Mouse (Mus musculus): ENCODE results near the gene Rab20.
A peak's percentile ranks its signal among the peaks of the same experiment; 100 is the strongest.

Gene Rab20

DNA sequence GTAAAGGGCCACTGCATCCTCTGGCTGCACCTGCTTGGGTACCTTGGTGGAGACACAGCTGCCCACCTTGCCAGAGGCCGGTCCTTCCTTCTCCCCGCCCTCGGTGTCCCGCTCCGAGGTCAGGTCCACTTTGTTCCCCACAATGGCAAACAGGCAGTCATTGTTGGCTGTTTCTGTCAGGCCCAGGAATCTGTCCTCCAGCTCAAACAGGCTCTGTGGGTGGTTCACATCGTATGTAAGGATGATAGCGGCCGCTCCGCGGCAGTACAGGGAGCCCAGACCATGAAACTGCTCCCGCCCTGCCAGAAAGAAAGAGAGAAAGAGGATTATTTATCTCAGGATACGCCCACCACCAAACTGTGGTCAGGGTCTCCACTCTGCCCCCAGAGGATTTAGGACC lies 24.3 kb downstream of the Rab20 start:
- no peak for DNase-seq (ENCODE audit: low read depth)

- peak; percentile 25 for DNase-seq (ENCODE audit: low read depth)
Observed at GRCm38 (mm10) chr8:11452974-11453373, 25.5 kb downstream of the Rab20 start.

DNA sequence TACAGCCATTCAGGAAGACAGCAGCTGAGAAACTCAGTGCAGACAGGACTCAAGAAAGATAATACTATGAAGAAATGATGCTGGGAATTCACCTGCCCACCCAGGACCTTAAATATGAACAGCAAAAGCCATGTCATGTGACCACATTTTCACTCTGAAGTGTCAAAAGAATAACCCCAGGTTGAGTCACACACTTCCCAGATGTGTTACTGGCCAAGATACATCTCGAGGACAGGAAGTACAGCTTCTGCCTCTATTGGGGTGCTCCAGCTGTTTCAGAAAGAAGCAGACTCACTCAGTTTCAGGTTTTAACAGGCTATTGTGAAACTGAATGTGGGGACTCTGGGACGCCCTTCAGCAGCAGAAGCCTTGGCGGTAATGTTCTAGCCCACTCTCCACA lies 26.0 kb downstream of the Rab20 start:
- DNase-seq (ENCODE audit: low read depth): peak; percentile 29

- DNase-seq (ENCODE audit: low read depth): no peak
Observed at GRCm38 (mm10) chr8:11452152-11452551, 26.4 kb downstream of the Rab20 start.

DNA sequence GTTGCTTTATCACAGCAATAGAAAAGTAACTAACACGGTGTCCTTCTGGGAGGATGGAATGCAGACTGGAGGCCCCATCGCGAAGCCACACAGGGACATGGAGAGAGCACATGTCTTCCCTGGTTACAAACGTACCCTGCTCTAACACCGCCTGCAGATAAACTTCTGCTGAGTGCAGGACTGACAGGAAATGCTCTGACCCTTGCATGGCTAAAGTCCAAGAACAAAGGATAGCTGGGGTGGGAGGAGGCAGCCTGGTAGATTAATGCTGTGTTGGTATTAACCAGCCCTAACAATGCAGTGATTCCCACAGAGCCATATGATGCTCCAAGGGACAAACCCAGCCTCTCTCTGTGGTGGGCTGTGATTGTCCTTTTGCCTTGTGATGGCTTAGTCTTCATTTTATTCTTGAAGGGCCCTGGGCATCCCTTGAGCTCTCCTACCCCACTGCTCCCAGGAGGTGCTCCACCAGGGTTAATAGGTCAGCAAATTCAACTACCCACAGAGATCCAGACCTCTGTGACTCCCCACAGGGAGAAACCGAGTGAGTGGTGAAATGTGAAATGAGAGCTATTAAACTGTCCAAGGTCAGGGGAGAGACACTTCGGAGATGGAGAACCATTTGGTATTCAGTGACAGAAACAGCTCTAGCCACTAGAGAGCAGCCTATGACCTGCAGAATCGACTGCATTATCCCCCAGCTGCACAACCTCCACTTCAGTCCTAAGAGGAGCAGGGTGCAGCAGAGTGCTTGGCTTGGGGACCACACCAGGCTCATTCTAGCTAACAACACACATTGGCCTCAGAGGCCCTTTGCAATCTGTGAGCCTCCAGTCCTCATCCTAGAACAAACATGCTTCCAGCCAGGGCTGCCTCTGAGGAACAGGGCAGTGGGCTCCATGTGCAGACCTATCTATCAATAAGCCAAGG lies 28.1 kb downstream of the Rab20 start:
- peak; percentile 66 for DNase-seq (ENCODE audit: low read depth)

GRCm38 (mm10) chr8:11447910-11448570 lies 30.5 kb downstream of the Rab20 start:
- DNase-seq (ENCODE audit: low read depth): no peak

DNA sequence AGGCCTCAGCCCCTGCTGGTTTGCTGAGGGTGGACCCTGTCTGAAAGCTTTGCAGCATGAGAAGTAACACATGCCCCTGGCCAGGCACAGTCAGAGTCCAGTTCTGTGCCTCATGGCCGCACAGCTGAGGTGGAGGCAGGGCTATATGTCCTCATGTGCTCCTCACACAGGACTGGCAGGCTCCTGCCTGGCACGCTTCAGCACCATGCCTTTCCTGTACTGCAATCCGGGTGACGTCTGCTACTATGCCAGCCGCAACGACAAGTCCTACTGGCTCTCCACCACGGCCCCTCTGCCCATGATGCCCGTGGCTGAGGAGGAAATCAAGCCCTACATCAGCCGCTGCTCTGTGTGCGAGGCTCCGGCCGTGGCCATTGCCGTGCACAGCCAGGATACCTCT lies 32.7 kb downstream of the Rab20 start:
- DNase-seq (ENCODE audit: low read depth): no peak

DNA sequence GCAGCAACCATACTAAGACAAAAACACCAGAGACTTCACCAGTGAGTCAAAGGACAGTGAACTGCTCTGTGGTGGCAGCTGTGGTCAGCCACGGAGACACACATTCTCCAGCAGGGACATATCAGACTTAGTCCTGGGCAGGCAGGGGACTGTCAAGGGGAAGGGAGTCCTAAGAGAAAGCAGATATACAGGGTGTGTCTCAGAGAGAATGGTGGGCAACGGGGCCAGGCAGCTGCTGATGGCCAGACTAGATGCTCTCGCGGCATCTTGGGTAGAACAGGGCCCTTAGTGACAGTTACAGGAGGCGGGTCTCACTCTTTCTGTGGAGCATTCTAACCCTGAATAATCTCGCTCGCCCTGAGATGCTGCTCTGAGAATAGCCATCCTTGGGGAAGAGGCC lies 34.3 kb downstream of the Rab20 start:
- no peak for DNase-seq (ENCODE audit: low read depth)

- no peak for DNase-seq (ENCODE audit: low read depth)
Observed at GRCm38 (mm10) chr8:11443611-11444010, 34.9 kb downstream of the Rab20 start.

DNA sequence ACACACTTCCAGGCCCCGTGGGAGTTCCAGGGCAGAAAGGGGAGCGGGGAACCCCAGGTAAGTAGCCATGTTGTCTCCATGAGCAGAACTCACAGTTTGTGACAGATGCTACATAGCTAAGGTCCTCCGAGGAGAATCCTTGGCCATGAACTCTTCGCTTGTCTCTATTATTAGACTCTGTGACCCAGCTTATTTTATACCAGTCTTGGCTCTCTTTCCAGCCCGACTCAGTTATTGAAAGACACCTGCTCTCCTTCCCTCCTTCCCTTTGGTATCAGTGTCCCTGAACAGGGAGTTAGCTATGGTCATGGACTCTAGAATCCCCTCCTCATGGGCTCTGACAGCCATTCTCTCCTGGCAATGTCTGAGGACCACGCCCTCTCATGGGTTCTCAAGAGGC lies 37.2 kb downstream of the Rab20 start:
- no peak for DNase-seq (ENCODE audit: low read depth)

GRCm38 (mm10) chr8:11437862-11438261 lies 40.6 kb downstream of the Rab20 start:
- DNase-seq (ENCODE audit: low read depth): no peak

DNA sequence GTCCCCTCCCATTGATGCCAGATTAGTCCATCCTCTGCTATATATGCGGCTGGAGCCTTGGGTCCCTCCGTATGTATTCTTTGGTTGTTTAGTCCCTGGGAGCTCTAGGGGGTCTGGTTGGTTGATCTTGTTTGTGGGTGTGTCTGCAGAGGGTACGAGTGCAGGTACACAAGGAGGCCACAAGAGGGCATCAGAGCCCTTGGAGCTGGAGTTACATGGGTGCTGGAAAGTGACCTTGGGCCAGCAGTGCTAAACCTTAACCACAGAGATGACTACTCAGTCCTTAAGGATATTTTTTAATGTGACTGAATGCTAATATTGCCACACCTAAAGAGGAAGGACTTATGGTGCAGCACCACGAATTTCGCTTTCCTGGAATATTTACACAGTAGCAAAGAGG lies 47.8 kb downstream of the Rab20 start:
- DNase-seq (ENCODE audit: low read depth): peak; percentile 46

DNA sequence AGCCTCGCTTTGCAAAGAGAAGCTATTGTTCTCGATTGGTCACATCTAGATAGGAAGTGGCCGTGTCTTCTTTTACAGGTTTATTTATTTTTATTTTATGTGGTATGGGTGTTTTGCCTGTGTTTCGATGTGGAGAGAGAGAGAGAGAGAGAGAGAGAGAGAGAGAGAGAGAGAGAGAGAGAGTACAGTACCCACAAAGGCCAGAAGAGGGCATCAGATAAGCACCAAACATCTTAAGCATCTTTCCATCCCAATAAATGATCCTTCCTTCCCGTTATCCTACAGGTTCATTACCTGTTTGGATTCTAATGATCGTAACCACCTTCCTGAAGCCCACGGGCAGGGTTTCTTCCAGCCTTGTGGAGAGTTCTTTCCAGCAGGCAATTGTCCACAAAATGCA lies 55.4 kb downstream of the Rab20 start:
- peak; percentile 36 for DNase-seq (ENCODE audit: low read depth)

- DNase-seq (ENCODE audit: low read depth): peak; percentile 72
Observed at GRCm38 (mm10) chr8:11421968-11422367, 56.5 kb downstream of the Rab20 start.

- peak; percentile 71 for DNase-seq (ENCODE audit: low read depth)
Observed at GRCm38 (mm10) chr8:11421105-11421504, 57.4 kb downstream of the Rab20 start.

DNA sequence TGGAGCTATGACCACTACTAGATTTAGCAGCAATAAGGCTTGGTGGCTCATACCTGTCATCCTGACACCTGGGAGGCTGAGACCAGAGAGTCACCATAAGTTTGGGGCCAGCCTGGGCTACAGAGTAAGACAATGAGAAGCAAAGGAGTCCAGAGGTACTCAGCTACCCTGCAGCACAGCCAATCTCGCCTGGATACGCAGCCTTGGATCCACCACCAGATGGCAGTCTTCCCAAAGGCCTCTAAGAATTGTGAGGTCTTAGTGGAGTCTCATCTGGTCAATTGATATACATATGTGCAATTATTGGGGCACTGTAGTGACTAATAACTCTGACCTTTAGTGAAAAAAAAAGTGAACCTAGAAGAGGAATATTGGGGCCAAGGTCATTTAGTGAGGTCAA lies 58.9 kb downstream of the Rab20 start:
- peak; percentile 79 for DNase-seq (ENCODE audit: low read depth)

DNA sequence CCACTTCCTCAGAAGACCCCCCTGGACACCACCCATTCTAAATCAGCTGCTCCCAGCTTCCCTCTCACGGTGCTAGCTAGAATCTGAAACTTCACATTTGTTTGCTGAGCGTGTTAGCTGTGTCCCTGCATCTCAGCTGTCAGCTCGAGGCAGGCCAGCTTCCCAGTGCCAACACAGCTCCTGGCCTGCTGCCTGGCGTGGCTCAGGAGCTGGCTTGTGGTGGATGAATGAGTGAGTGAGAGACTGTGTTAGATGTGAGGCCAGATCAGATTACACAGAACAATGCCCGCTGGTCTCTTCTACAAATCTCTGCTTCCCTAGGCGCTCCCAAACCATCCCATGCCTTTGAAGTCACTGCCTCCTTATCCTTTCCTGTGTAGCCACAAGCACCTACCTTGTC lies 59.3 kb downstream of the Rab20 start:
- peak; percentile 81 for DNase-seq (ENCODE audit: low read depth)

DNA sequence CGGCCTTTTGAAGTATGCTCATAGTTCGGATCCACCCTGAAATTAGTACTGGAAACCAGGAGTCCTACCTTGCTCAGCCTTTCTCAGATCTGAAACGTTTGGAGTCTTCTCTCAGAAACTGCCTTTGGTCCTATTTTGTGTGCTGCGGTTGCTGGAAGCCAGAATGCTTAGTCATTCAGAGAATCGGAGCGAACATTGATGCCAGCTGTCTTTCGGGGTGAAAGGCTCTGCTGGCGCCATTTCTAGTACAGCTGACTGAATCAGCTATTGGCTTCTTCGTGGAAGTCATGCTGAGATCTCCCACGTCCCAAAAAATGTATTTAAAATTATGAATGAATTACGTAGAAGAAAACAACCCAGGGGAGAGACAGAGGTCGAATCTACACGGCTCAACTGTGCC lies 60.7 kb downstream of the Rab20 start:
- DNase-seq (ENCODE audit: low read depth): peak; percentile 90

DNA sequence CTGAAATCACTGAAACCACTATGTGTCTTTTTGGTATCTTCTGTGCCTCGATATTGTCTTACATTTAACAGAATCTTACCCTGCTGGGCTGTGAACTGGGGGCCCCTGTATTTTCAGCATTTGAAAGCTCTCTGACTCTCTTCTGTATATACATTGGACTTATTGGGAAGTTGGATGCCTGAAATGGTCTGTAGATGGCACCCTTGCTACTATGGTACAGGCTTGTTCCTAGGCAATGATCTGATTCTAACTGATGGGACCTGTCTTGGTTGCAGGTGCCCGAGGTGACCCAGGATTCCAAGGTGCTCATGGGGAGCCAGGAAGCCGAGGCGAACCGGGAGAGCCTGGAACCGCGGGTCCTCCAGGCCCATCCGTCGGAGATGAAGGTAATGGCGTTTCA lies 63.4 kb downstream of the Rab20 start:
- peak; percentile 47 for DNase-seq (ENCODE audit: low read depth)

DNA sequence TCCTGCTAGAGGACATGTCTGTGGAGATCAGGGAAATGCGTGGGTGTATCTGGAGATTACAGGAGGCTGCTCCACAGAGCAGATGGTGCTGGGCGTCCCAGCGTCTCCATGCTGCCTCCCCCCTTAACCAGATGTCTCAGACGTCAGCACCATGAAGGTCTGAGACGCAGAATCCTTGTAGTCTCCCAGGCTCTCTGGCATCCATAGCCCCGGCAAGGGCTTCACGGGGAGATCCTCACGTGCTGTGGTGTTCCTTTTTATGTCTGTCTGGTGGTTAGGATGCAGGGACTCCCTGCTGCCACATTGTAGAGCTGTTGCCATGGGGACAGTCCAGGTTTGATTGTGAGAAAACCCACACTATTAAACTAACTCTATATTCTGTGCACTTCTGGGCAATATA lies 64.2 kb downstream of the Rab20 start:
- DNase-seq (ENCODE audit: low read depth): no peak

DNA sequence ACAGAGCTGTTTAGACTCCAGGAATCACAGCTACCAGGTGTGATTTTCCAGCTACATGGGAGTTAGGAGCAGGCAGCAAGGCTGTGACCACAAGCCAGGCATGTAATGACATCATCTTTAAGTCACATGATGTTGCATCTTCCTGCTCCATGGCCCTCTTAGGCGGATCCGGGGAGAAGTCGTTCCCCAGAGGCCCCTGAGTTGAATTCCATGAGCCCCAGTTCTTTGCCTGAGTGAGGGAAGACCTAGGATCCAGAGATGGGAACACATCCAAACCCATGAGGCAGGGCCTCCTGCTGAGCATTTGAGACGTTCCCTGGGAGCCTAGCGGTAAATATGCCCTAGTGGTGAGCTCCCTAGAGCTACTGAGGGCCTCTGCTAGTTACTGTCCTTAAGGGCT lies 66.1 kb downstream of the Rab20 start:
- peak; percentile 88 for DNase-seq (ENCODE audit: low read depth)

- peak; percentile 94 for DNase-seq (ENCODE audit: low read depth)
Observed at GRCm38 (mm10) chr8:11411504-11412124, 66.9 kb downstream of the Rab20 start.

All from NIH3T3 (cell line).